Mouse (Mus musculus): ENCODE data around the gene Ccdc110.

DNA sequence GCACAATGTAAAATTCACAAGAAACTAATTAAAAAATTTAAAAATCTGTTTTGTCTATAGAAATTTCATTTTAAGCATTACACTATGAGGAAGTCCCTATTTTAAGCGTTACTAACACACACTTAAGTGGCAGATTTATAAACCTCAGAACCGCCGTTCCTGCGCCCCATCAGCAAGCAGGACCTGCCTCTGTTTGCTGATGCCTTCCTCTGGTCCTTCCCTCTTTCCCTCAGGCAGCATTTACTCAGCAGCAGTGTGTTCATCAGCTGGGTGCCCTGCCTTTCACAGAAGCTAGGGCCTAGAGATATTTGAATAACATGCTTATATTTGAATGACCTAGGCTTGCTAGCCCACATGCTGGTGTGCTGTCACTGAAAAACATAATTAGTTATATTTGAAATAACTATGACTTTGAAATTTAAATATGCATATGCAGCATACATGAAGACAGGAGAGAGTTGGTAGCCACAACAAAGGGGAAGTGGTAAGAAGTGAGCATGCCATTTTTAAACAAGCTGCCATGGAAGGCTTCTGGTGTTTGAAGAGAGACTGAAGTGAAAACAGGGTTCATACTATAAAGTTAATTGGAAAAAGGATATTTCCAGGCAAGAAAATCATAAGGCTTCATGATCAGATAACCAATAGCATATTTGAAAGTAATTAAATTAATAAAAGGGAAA is 56.4 kb downstream of the Ccdc110 start:
- TF ChIP-seq CTCF (IDR thresholded peaks at IDR 0.05; ENCODE audit: control insufficient read depth, insufficient read depth, low read length) (no peak), POLR2A (IDR thresholded peaks at IDR 0.05; ENCODE audit: borderline replicate concordance, control insufficient read depth, low read depth, low read length) (no peak)
